In the genomic region with DNA sequence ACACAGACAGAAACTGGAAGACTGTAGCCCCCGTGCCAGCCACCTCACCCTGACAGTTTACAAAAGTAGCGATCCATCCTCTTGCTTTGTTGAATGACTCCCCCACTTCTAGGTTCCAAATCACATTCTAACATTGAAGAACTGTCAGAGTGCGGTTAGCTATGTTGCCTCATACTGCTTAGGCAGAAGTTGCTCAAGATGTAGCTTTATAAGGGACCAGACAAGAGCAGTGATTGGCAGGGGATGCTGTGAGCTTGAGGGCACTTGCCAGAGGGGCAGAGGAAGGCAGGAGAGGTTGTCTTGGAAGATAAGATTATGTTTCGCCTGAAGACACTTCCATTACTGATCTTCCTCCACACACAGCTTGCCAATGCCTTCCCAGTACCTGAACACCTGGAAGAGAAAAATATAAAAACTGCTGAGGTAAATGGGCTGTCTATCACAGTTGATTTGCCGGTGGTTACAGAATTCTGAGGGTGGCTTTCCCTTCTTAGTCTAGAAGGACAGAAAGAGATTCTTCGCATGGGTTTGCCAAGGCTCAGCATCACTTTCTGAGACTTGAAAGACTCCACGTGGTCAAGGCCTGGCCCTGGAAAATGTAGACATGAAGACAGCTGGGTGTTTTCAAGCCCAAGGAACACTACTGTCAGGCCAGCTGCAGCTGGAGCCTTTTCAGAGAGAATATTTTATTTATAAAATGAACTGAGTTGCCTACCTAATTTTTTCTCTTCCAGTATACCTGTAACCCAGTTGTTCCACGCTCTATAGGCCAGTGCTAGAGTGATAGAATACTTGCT, we compare ENCODE assay signal across 19 mouse cellular contexts. TPM values are rescaled to one million over a fixed set of nuclear protein-coding genes. Genes with fewer than 3 reads are reported as not detected.
DNase-seq lines count a peak whose midpoint lies in the region; ATAC-seq lines count a peak whose summit lies in the region.
"Had no signal": no experiment of that assay in that cellular context is flagged by ENCODE, and none has a peak within 500 bp of the region (broad histone marks: within the 10 kb centered on the region; RNA-seq: fewer than 3 reads in every experiment).

Gene Mmp8 (plus strand): TSS at position 236 of the 797 bp plus-strand sequence.

- no peaks in the 10 kb centered on the region for H3K9me3 ChIP-seq in lung, embryonic 15.5 days
- no peaks in the 10 kb centered on the region for H3K9me3 ChIP-seq in embryonic facial prominence, embryonic 10.5 days
- H3K9me3 ChIP-seq: heart, embryonic 15.5 days; limb, embryonic 10.5 days had no signal

- 53% methylated on average over 8 of the region's 8 CpGs for WGBS in lung, embryonic 15.5 days
- WGBS in embryonic facial prominence, embryonic 10.5 days, result 86% methylated on average over 8 of the region's 8 CpGs

- no peaks in the 10 kb centered on the region for H3K36me3 ChIP-seq in lung, embryonic 15.5 days
- H3K36me3 ChIP-seq in embryonic facial prominence, embryonic 10.5 days (replicated peaks), result no peaks in the 10 kb centered on the region
- H3K36me3 ChIP-seq: heart, embryonic 15.5 days; limb, embryonic 10.5 days had no signal

- no peak within 1 kb of the TSS for H3K27ac ChIP-seq in lung, embryonic 15.5 days
- H3K27ac ChIP-seq in embryonic facial prominence, embryonic 10.5 days (replicated peaks), result no peak within 1 kb of the TSS
- H3K27ac ChIP-seq: heart, embryonic 15.5 days; limb, embryonic 10.5 days had no signal

- no peak within 1 kb of the TSS for H3K4me2 ChIP-seq in lung, embryonic 15.5 days
- H3K4me2 ChIP-seq: heart, embryonic 15.5 days had no signal

- H3K4me1 ChIP-seq in lung, embryonic 15.5 days, result 0 out of 2 replicates have a peak, but pooled peaks cover 8% of the 10 kb centered on the region
- no peaks in the 10 kb centered on the region for H3K4me1 ChIP-seq in embryonic facial prominence, embryonic 10.5 days
- H3K4me1 ChIP-seq: limb, embryonic 10.5 days had no signal

- peak; percentile 70; the same call in 1 of the 2 replicates for ATAC-seq in lung, embryonic 15.5 days (ENCODE audit: borderline replicate concordance, extremely low read depth, low FRiP score, low TSS enrichment)
- ATAC-seq: midbrain, embryonic 16.5 days had no signal

- H3K9ac ChIP-seq in lung, embryonic 15.5 days, result no peak within 1 kb of the TSS
- H3K9ac ChIP-seq: heart, embryonic 15.5 days had no signal

- DNase-seq in heart, adult 11 months, result peak; percentile 83
- no peak for DNase-seq in heart, adult 8-10 months (ENCODE audit: low spot score)
- no peak for DNase-seq in lung, postnatal 4 days
- DNase-seq in lung, postnatal 36 days, result peak; percentile 62
- DNase-seq in layer of hippocampus, postnatal 25 days (ENCODE audit: extremely low spot score in 1 of 2, low spot score in 1 of 2), result no peak
- no peak for DNase-seq in embryonic facial prominence, embryonic 10.5 days (ENCODE audit: low spot score)
- no peak for DNase-seq in urinary bladder, adult 2 months (ENCODE audit: low spot score)
- DNase-seq: adrenal gland, postnatal 36 days; cerebellum, postnatal 14 days; kidney, postnatal 4 days; layer of hippocampus, postnatal 36 days; right cerebral cortex, postnatal 14 days; thymus, adult 2 months had no signal

- H3K4me3 ChIP-seq in lung, embryonic 15.5 days, result no peak within 1 kb of the TSS
- no peak within 1 kb of the TSS for H3K4me3 ChIP-seq in embryonic facial prominence, embryonic 10.5 days
- H3K4me3 ChIP-seq: heart, embryonic 15.5 days; limb, embryonic 10.5 days had no signal

- H3K27me3 ChIP-seq in lung, embryonic 15.5 days, result no peaks in the 10 kb centered on the region
- H3K27me3 ChIP-seq in embryonic facial prominence, embryonic 10.5 days (replicated peaks; ENCODE audit: low read depth, poor library complexity, severe bottlenecking), result no peaks in the 10 kb centered on the region
- H3K27me3 ChIP-seq: heart, embryonic 15.5 days had no signal

RNA-seq across cellular contexts. Expression of gene Mmp8, which starts in this region (rescaled TPM):
- under 1 TPM in 1 of 4 experiments, not detected in 3; 0.29 TPM for total RNA-seq in heart, adult 8-10 months (2022)
- 1.0 and 2.0 TPM in 2 replicates for polyA plus RNA-seq in lung, embryonic 15.5 days (2015; fragmentation: Nextera tagmentation; extraction: Ambion mirVana)
- total RNA-seq in layer of hippocampus, postnatal 25 days (2021), result not detected
- not detected in 2 replicates for polyA plus RNA-seq in embryonic facial prominence, embryonic 10.5 days (2016; fragmentation: Nextera tagmentation; extraction: Ambion mirVana)
- 0.06 TPM in 1 of 2 replicates, not detected in the other for polyA plus RNA-seq in urinary bladder, adult 2 months (2012; rRNA removed)
- total RNA-seq: layer of hippocampus, postnatal 36 days had no signal
- polyA plus RNA-seq: hindbrain, embryonic 11.5 days; limb, embryonic 10.5 days; neural tube, embryonic 11.5 days had no signal

Comparison
In these comparisons a context has a peak if more than half of its experiments do, and no peak if none do; other contexts are left out.
1. DNase-seq: peak in heart, adult 11 months (single experiment) and lung, postnatal 36 days (single experiment); none in heart, adult 8-10 months (single experiment), lung, postnatal 4 days (0 of 2), layer of hippocampus, postnatal 25 days (0 of 2), embryonic facial prominence, embryonic 10.5 days (single experiment) and urinary bladder, adult 2 months (single experiment).